Mouse (Mus musculus): ENCODE measurements at regions not wholly inside any gene's neighbourhood (a gene's known extent, or its start where the extent isn't known, plus 50 kb on each side); places are given as distances from the start of the nearest gene placed in this dataset.

DNA sequence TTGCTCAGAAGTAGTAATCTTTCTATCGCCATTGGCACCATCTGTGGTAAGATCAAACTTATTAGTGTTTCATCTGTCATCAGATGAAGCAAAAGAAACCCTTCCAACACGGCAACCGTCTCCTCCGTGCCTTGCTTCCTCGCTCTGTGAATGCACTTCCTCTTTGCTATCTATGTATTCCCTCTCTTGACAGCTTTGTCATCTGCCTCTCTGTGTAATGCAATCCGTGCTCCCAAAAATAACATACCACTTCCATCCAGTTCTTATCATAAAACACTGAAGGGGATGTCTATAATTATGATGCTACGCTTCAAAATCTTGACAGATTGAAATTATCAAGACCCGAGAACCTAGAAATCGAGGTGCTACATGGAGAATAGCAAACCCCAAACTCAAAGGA, 123.2 kb downstream of the Cartpt start:
- H3K4me1 ChIP-seq (replicated peaks; ENCODE audit: control insufficient read depth, insufficient read depth, low read length) = 0 out of 2 replicates have a peak, but pooled peaks cover 10% of the 10 kb centered on the region
- no peak overlapping the region for H3K4me3 ChIP-seq (ENCODE audit: low read depth, low read length)
- no peaks in the 10 kb centered on the region for H3K36me3 ChIP-seq (ENCODE audit: control insufficient read depth, insufficient read depth, low read length)
- no peaks in the 10 kb centered on the region for H3K9me3 ChIP-seq (ENCODE audit: control insufficient read depth, low read length)
- no peak overlapping the region for H3K9ac ChIP-seq (ENCODE audit: low read length)
- H3K27me3 ChIP-seq (replicated peaks; ENCODE audit: control insufficient read depth, insufficient read depth, low read length) = no peaks in the 10 kb centered on the region
- no peak overlapping the region for H3K4me2 ChIP-seq (ENCODE audit: low read length)
- H3K27ac ChIP-seq (ENCODE audit: low read depth) = no peak overlapping the region
- DNase-seq (ENCODE audit: low spot score) (no peak), ATAC-seq (replicated peaks; ENCODE audit: low FRiP score, low TSS enrichment, low read depth) (no peak)
- WGBS = 80% methylated on average over 9 of the region's 9 CpGs

- no peak for ATAC-seq (replicated peaks; ENCODE audit: low FRiP score, low TSS enrichment, low read depth)
- no peaks in the 10 kb centered on the region for H3K36me3 ChIP-seq (ENCODE audit: control insufficient read depth, insufficient read depth, low read length)
- WGBS = 36% methylated on average over 5 of the region's 5 CpGs
- no peaks in the 10 kb centered on the region for H3K4me1 ChIP-seq (replicated peaks; ENCODE audit: control insufficient read depth, insufficient read depth, low read length)
- no peak overlapping the region for H3K4me2 ChIP-seq (ENCODE audit: low read length)
- no peaks in the 10 kb centered on the region for H3K27me3 ChIP-seq (replicated peaks; ENCODE audit: control insufficient read depth, insufficient read depth, low read length)
- no peak overlapping the region for H3K4me3 ChIP-seq (ENCODE audit: low read depth, low read length)
- no peaks in the 10 kb centered on the region for H3K9me3 ChIP-seq (ENCODE audit: control insufficient read depth, low read length)
- DNase-seq (ENCODE audit: low spot score) = no peak
- H3K27ac ChIP-seq (ENCODE audit: low read depth) = no peak overlapping the region
- no peak overlapping the region for H3K9ac ChIP-seq (ENCODE audit: low read length)
Measured at GRCm38 (mm10) chr13:99765965-99766364, 134.9 kb downstream of the Cartpt start.

DNA sequence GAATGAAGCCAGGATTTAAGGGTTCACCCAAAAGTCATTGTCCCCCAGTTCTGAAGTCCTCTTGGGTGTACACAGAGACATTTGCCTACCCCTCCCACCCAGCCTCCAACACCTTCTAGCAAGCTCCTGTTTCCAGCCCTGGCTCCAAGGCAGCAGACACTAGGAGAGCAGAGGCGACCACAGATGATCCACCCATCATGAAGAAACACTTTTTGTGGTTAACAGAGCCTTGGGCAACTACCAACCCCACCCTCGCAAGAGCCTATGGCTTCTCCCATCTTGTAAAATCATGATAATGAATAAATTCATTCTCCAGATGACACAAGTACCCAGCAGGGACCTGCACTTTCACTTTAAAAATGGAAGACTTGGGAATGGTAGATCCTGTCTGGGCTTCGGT, 136.1 kb downstream of the Cartpt start:
- Histone ChIP-seq H3K4me1 (replicated peaks; ENCODE audit: control insufficient read depth, insufficient read depth, low read length) (no peaks in the 10 kb centered on the region), H3K36me3 (ENCODE audit: control insufficient read depth, insufficient read depth, low read length) (no peaks in the 10 kb centered on the region), H3K4me3 (ENCODE audit: low read depth, low read length) (no peak overlapping the region), H3K9ac (ENCODE audit: low read length) (no peak overlapping the region), H3K27me3 (replicated peaks; ENCODE audit: control insufficient read depth, insufficient read depth, low read length) (no peaks in the 10 kb centered on the region), H3K4me2 (ENCODE audit: low read length) (no peak overlapping the region), H3K27ac (ENCODE audit: low read depth) (no peak overlapping the region), H3K9me3 (ENCODE audit: control insufficient read depth, low read length) (no peaks in the 10 kb centered on the region)
- ATAC-seq (replicated peaks; ENCODE audit: low FRiP score, low TSS enrichment, low read depth) (no peak), DNase-seq (ENCODE audit: low spot score) (no peak)
- WGBS = 91% methylated on average over 3 of the region's 3 CpGs

DNA sequence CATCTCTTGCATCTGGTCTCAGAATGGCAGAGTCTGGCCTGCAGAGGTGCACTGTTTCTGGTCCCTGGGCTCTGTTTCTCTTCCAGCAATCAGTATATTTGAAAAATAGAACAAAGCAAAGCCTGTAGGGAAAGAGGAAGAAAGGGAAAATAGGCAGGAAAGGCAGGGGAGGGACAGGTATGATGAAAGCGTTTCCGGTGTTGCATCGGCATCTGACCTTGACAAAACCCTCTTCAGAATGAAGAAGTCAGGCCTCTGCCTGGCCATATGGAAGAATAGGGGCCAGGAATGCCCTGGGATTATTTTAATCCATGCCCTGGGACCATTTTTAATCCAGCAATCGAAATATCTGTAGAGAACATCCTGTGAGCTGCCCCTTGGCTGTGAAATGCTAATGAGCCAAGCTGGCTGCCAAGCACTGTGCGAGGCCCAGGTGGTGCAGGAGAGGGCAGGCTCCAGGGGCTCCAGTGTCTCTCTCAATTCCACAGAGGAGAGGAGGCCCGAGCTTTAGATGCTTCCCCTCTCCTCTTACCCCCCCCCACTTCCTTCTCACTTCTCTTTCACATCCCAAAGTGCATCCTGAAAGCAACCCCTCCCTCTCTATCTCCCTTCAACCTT, 136.7 kb downstream of the Cartpt start:
- WGBS = 66% methylated on average over 6 of the region's 6 CpGs
- no peak for ATAC-seq (replicated peaks; ENCODE audit: low FRiP score, low TSS enrichment, low read depth)
- no peaks in the 10 kb centered on the region for H3K36me3 ChIP-seq (ENCODE audit: control insufficient read depth, insufficient read depth, low read length)

DNA sequence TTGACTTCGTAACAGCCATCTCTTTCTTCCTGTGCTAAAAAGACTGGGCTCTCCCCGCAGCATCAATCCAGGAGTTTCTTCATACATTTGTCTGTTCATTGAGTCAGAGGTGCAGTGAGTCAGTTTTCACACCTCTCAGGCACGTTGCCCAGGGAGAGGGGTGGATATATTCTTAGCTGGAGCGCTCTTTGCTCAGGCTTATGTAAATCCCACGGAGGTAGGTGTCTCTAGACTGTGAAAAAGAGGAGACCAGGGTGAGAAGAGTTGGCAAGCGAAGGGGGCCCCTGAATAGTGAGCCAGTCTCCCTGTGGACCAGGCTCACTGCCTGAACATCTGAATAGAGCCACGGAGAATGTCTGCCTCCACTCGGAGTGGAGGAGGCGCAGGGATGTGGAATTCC, 139.0 kb downstream of the Cartpt start:
- Histone ChIP-seq H3K36me3 (ENCODE audit: control insufficient read depth, insufficient read depth, low read length) (no peaks in the 10 kb centered on the region), H3K27ac (ENCODE audit: low read depth) (no peak overlapping the region), H3K4me3 (ENCODE audit: low read depth, low read length) (no peak overlapping the region), H3K9me3 (ENCODE audit: control insufficient read depth, low read length) (no peaks in the 10 kb centered on the region), H3K27me3 (replicated peaks; ENCODE audit: control insufficient read depth, insufficient read depth, low read length) (no peaks in the 10 kb centered on the region), H3K4me2 (ENCODE audit: low read length) (no peak overlapping the region), H3K4me1 (replicated peaks; ENCODE audit: control insufficient read depth, insufficient read depth, low read length) (no peaks in the 10 kb centered on the region), H3K9ac (ENCODE audit: low read length) (no peak overlapping the region)
- DNase-seq (ENCODE audit: low spot score) (peak; percentile 43), ATAC-seq (replicated peaks; ENCODE audit: low FRiP score, low TSS enrichment, low read depth) (no peak)
- WGBS = 68% methylated on average over 9 of the region's 9 CpGs

More for the DNA sequence above, 136.7 kb downstream of the Cartpt start:
- no peaks in the 10 kb centered on the region for H3K9me3 ChIP-seq (ENCODE audit: control insufficient read depth, low read length)
- H3K4me2 ChIP-seq (ENCODE audit: low read length) = no peak overlapping the region
- no peak overlapping the region for H3K27ac ChIP-seq (ENCODE audit: low read depth)
- no peaks in the 10 kb centered on the region for H3K27me3 ChIP-seq (replicated peaks; ENCODE audit: control insufficient read depth, insufficient read depth, low read length)
- no peak overlapping the region for H3K9ac ChIP-seq (ENCODE audit: low read length)
- no peak overlapping the region for H3K4me3 ChIP-seq (ENCODE audit: low read depth, low read length)
- DNase-seq (ENCODE audit: low spot score) = no peak
- H3K4me1 ChIP-seq (replicated peaks; ENCODE audit: control insufficient read depth, insufficient read depth, low read length) = no peaks in the 10 kb centered on the region

GRCm38 (mm10) chr13:99761423-99761822, 139.5 kb downstream of the Cartpt start:
- no peak for DNase-seq (ENCODE audit: low spot score)
- no peaks in the 10 kb centered on the region for H3K27me3 ChIP-seq (replicated peaks; ENCODE audit: control insufficient read depth, insufficient read depth, low read length)
- H3K9ac ChIP-seq (ENCODE audit: low read length) = no peak overlapping the region
- WGBS = 69% methylated on average over 4 of the region's 4 CpGs
- H3K9me3 ChIP-seq (ENCODE audit: control insufficient read depth, low read length) = no peaks in the 10 kb centered on the region
- H3K4me1 ChIP-seq (replicated peaks; ENCODE audit: control insufficient read depth, insufficient read depth, low read length) = no peaks in the 10 kb centered on the region
- H3K4me3 ChIP-seq (ENCODE audit: low read depth, low read length) = no peak overlapping the region
- ATAC-seq (replicated peaks; ENCODE audit: low FRiP score, low TSS enrichment, low read depth) = no peak
- no peak overlapping the region for H3K27ac ChIP-seq (ENCODE audit: low read depth)
- no peak overlapping the region for H3K4me2 ChIP-seq (ENCODE audit: low read length)
- no peaks in the 10 kb centered on the region for H3K36me3 ChIP-seq (ENCODE audit: control insufficient read depth, insufficient read depth, low read length)

GRCm38 (mm10) chr13:99760646-99761045, 140.2 kb downstream of the Cartpt start:
- Histone ChIP-seq H3K9ac (ENCODE audit: low read length) (no peak overlapping the region), H3K4me2 (ENCODE audit: low read length) (no peak overlapping the region), H3K9me3 (ENCODE audit: control insufficient read depth, low read length) (no peaks in the 10 kb centered on the region), H3K4me3 (ENCODE audit: low read depth, low read length) (no peak overlapping the region), H3K4me1 (replicated peaks; ENCODE audit: control insufficient read depth, insufficient read depth, low read length) (no peaks in the 10 kb centered on the region), H3K27ac (ENCODE audit: low read depth) (no peak overlapping the region), H3K27me3 (replicated peaks; ENCODE audit: control insufficient read depth, insufficient read depth, low read length) (no peaks in the 10 kb centered on the region), H3K36me3 (ENCODE audit: control insufficient read depth, insufficient read depth, low read length) (no peaks in the 10 kb centered on the region)
- WGBS = 74% methylated on average over 4 of the region's 4 CpGs
- DNase-seq (ENCODE audit: low spot score) = no peak
- ATAC-seq (replicated peaks; ENCODE audit: low FRiP score, low TSS enrichment, low read depth) = no peak

GRCm38 (mm10) chr13:99759256-99760044, 141.4 kb downstream of the Cartpt start:
- no peaks in the 10 kb centered on the region for H3K36me3 ChIP-seq (ENCODE audit: control insufficient read depth, insufficient read depth, low read length)
- no peaks in the 10 kb centered on the region for H3K9me3 ChIP-seq (ENCODE audit: control insufficient read depth, low read length)
- ATAC-seq (replicated peaks; ENCODE audit: low FRiP score, low TSS enrichment, low read depth) (no peak), DNase-seq (ENCODE audit: low spot score) (no peak)
- no peak overlapping the region for H3K4me3 ChIP-seq (ENCODE audit: low read depth, low read length)
- no peak overlapping the region for H3K4me2 ChIP-seq (ENCODE audit: low read length)
- H3K27ac ChIP-seq (ENCODE audit: low read depth) = no peak overlapping the region
- no peaks in the 10 kb centered on the region for H3K4me1 ChIP-seq (replicated peaks; ENCODE audit: control insufficient read depth, insufficient read depth, low read length)
- H3K27me3 ChIP-seq (replicated peaks; ENCODE audit: control insufficient read depth, insufficient read depth, low read length) = no peaks in the 10 kb centered on the region
- no peak overlapping the region for H3K9ac ChIP-seq (ENCODE audit: low read length)
- 60% methylated on average over 10 of the region's 10 CpGs for WGBS

GRCm38 (mm10) chr13:99754701-99755100, 146.2 kb downstream of the Cartpt start:
- Histone ChIP-seq H3K27ac (ENCODE audit: low read depth) (no peak overlapping the region), H3K4me2 (ENCODE audit: low read length) (no peak overlapping the region), H3K36me3 (ENCODE audit: control insufficient read depth, insufficient read depth, low read length) (no peaks in the 10 kb centered on the region), H3K4me3 (ENCODE audit: low read depth, low read length) (no peak overlapping the region), H3K4me1 (replicated peaks; ENCODE audit: control insufficient read depth, insufficient read depth, low read length) (no peaks in the 10 kb centered on the region), H3K9me3 (ENCODE audit: control insufficient read depth, low read length) (no peaks in the 10 kb centered on the region), H3K27me3 (replicated peaks; ENCODE audit: control insufficient read depth, insufficient read depth, low read length) (no peaks in the 10 kb centered on the region), H3K9ac (ENCODE audit: low read length) (no peak overlapping the region)
- ATAC-seq (replicated peaks; ENCODE audit: low FRiP score, low TSS enrichment, low read depth) = no peak
- no peak for DNase-seq (ENCODE audit: low spot score)
- WGBS = 73% methylated on average over 5 of the region's 5 CpGs

Measured in intestine, embryonic 14.5 days (tissue).